Mouse (Mus musculus) intestine, postnatal 0 days (tissue): ENCODE measurements at regions not wholly inside any gene's neighbourhood (a gene's known extent, or its start where the extent isn't known, plus 50 kb on each side); places are given as distances from the start of the nearest gene placed in this dataset.

ENCODE experiments used
- ATAC-seq: fragments of 200-750 bp; cut with Nextera tagmentation; 2 replicates; pipeline ENCODE4 v1.8.0; 2017; ENCODE audit warnings: mild to moderate bottlenecking, moderate TSS enrichment, moderate library complexity
- H3K27ac ChIP-seq: fragments of 300-500 bp; sonication (generic); 2 replicates; pipeline ENCODE4 v1.5.1; 2014; ENCODE audit warnings: mild to moderate bottlenecking, low read depth, low read length, moderate library complexity
- H3K27me3 ChIP-seq: fragments of 300-500 bp; sonication (generic); replicated peaks from 2 replicates; pipeline ENCODE4 v1.6.1; 2014; ENCODE audit warnings: low read length, mixed read lengths; ENCODE audit not compliant: control insufficient read depth, insufficient read depth
- H3K36me3 ChIP-seq: fragments of 300-500 bp; sonication (generic); 2 replicates; pipeline ENCODE4 v1.6.1; 2014; ENCODE audit warnings: mild to moderate bottlenecking, moderate library complexity; ENCODE audit not compliant: control insufficient read depth, insufficient read depth
- H3K4me1 ChIP-seq: fragments of 300-500 bp; sonication (generic); replicated peaks from 2 replicates; pipeline ENCODE4 v1.6.1; 2014; ENCODE audit warnings: antibody characterized with exemption, low read length, mixed read lengths; ENCODE audit not compliant: control insufficient read depth, insufficient read depth
- H3K4me2 ChIP-seq: fragments of 300-500 bp; sonication (generic); replicated peaks from 2 replicates; pipeline ENCODE4 v1.6.1; 2014; ENCODE audit warnings: low read depth, mild to moderate bottlenecking, moderate library complexity
- H3K4me3 ChIP-seq: fragments of 300-500 bp; sonication (generic); 2 replicates; pipeline ENCODE4 v1.5.1; 2014; ENCODE audit warnings: low read depth, low read length
- H3K9ac ChIP-seq: fragments of 300-500 bp; sonication (generic); 2 replicates; pipeline ENCODE4 v1.6.1; 2014; ENCODE audit warnings: mild to moderate bottlenecking, low read depth, low read length
- H3K9me3 ChIP-seq: fragments of 300-500 bp; sonication (generic); 2 replicates; pipeline ENCODE4 v1.6.1; 2016; ENCODE audit warnings: mixed run types; ENCODE audit not compliant: control insufficient read depth
- CTCF ChIP-seq: sonication (generic); IDR thresholded peaks from 2 replicates; pipeline ENCODE4 v1.5.1; 2016; ENCODE audit warnings: low read depth, mild to moderate bottlenecking, control low read depth, antibody characterized with exemption, moderate library complexity
- WGBS: fragments of 180-500 bp; shearing (Covaris S2); extraction: QIAGEN DNeasy Blood & Tissue Kit; methylation state at CpG from one replicate; pipeline ENCODE4 v1.1.7; 2014; 5-methylcytosine and 5-hydroxymethylcytosine counted together

DNA sequence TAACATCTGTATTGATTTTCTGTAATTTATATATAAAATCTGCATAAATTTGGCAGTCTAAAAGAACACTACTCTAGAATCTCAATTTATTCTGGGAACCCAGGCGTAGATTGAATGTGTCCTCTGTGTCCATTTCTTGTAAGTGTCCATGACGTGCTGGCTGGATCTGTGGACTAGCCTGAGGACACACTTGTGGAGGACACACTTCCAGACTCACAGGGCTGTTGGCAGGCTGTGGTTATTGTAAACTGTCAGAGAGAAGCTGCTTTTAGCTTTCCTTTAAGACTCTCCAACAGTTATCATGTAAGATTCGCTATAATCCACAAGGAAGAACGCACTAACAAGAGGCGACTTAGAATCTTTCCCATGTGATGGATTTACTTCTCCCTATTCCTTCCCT, 200.2 kb downstream of the Wnt5a start:
- Histone ChIP-seq H3K27ac (no peak overlapping the region), H3K27me3 (no peaks in the 10 kb centered on the region), H3K9me3 (no peaks in the 10 kb centered on the region), H3K9ac (no peak overlapping the region), H3K4me2 (no peak overlapping the region), H3K36me3 (no peaks in the 10 kb centered on the region), H3K4me1 (no peaks in the 10 kb centered on the region), H3K4me3 (no peak overlapping the region)
- no peak for ATAC-seq
- WGBS, result 95% methylated on average over 5 of the region's 5 CpGs
- no peak for TF ChIP-seq CTCF

DNA sequence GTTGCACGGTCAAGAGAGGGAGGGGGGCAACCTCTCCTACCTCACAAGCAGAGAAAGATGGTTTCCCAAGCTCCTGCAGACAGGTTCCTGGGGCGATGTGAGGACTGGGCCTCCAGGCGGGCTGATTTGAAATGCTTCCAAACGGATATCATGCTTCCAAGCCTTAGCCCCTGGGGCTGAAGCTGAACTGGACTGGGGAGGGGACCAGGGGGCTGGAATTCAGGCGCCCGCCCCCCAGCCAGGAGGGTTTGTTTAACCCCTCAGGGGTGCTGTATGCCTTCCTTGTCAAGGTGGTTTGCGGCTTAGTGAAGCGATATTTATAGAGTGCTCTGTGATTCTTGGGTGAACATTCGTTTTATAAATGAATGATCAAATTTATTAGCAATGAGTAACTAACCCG, 210.0 kb downstream of the Wnt5a start:
- H3K9ac ChIP-seq, result no peak overlapping the region
- no peaks in the 10 kb centered on the region for H3K27me3 ChIP-seq
- WGBS, result 63% methylated on average over 10 of the region's 10 CpGs
- H3K27ac ChIP-seq, result no peak overlapping the region
- no peaks in the 10 kb centered on the region for H3K4me1 ChIP-seq
- no peak for ATAC-seq
- TF ChIP-seq CTCF, result no peak
- no peak overlapping the region for H3K4me2 ChIP-seq
- no peaks in the 10 kb centered on the region for H3K36me3 ChIP-seq
- H3K4me3 ChIP-seq, result no peak overlapping the region
- no peaks in the 10 kb centered on the region for H3K9me3 ChIP-seq

GRCm38 (mm10) chr14:28720545-28720944, 216.0 kb downstream of the Wnt5a start:
- no peak for TF ChIP-seq CTCF
- WGBS, result 97% methylated on average over 3 of the region's 3 CpGs
- ATAC-seq, result no peak
- Histone ChIP-seq H3K27me3 (no peaks in the 10 kb centered on the region), H3K36me3 (no peaks in the 10 kb centered on the region), H3K4me3 (no peak overlapping the region), H3K9me3 (no peaks in the 10 kb centered on the region), H3K27ac (no peak overlapping the region), H3K9ac (no peak overlapping the region), H3K4me2 (no peak overlapping the region), H3K4me1 (no peaks in the 10 kb centered on the region)

GRCm38 (mm10) chr14:28725666-28726065, 221.1 kb downstream of the Wnt5a start:
- no peaks in the 10 kb centered on the region for H3K36me3 ChIP-seq
- no peak for TF ChIP-seq CTCF
- no peak overlapping the region for H3K4me2 ChIP-seq
- H3K4me3 ChIP-seq, result no peak overlapping the region
- 64% methylated on average over 4 of the region's 4 CpGs for WGBS
- no peak for ATAC-seq
- no peak overlapping the region for H3K27ac ChIP-seq
- no peaks in the 10 kb centered on the region for H3K4me1 ChIP-seq
- H3K27me3 ChIP-seq, result no peaks in the 10 kb centered on the region
- H3K9ac ChIP-seq, result no peak overlapping the region
- H3K9me3 ChIP-seq, result no peaks in the 10 kb centered on the region

GRCm38 (mm10) chr14:28733496-28733895, 228.9 kb downstream of the Wnt5a start:
- no peak for ATAC-seq
- Histone ChIP-seq H3K4me2 (no peak overlapping the region), H3K9ac (no peak overlapping the region), H3K4me3 (no peak overlapping the region), H3K9me3 (no peaks in the 10 kb centered on the region), H3K4me1 (no peaks in the 10 kb centered on the region), H3K27me3 (no peaks in the 10 kb centered on the region), H3K27ac (no peak overlapping the region), H3K36me3 (no peaks in the 10 kb centered on the region)
- no peak for TF ChIP-seq CTCF
- 68% methylated on average over 5 of the region's 5 CpGs for WGBS

DNA sequence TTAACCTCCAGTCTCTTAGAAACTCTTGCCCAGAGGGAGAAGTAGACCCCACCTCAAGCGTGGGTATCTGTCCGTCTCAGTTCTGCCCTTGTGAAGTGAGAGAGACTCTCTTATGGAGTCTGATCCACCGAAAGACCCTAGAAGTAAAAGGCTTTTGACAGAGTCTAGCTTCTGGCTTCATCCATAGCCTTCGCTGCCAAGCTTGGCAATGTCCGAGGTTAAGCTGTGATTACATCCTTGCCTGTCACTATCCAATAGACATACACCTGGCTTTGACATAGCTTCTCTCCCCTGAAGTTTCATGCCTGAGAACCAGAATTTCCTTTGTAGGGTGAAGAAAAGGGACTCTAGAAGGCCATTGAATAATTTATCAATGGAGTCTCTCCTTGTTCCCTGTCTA, 230.9 kb downstream of the Wnt5a start:
- WGBS, result 89% methylated on average over 5 of the region's 5 CpGs
- H3K27ac ChIP-seq, result no peak overlapping the region
- ATAC-seq, result no peak
- TF ChIP-seq CTCF, result no peak
- no peak overlapping the region for H3K4me2 ChIP-seq
- no peak overlapping the region for H3K9ac ChIP-seq
- H3K9me3 ChIP-seq, result no peaks in the 10 kb centered on the region
- H3K36me3 ChIP-seq, result no peaks in the 10 kb centered on the region
- no peaks in the 10 kb centered on the region for H3K4me1 ChIP-seq
- no peak overlapping the region for H3K4me3 ChIP-seq
- H3K27me3 ChIP-seq, result no peaks in the 10 kb centered on the region

DNA sequence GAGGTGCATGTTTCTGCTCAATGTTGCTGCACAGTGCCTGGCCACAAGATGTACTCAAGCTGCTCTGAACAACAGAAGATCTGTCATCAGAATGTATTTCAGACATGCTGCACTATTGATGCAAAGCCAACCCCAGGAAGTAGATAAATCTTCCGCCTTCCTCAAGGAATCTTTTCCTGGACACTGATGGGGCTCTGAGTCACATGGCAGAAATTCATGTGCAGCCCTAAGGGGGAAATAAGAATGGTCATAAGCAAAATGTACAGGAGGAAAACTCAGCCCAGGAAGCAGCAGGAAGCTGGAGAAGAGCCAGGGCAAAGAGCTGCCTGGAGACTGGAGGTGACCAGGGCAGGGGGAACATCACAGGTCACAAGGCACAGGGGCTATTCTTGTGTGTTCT, 235.5 kb downstream of the Wnt5a start:
- no peak overlapping the region for H3K4me3 ChIP-seq
- no peak overlapping the region for H3K9ac ChIP-seq
- no peaks in the 10 kb centered on the region for H3K9me3 ChIP-seq
- H3K4me2 ChIP-seq, result no peak overlapping the region
- no peak for TF ChIP-seq CTCF
- ATAC-seq, result no peak
- no peaks in the 10 kb centered on the region for H3K36me3 ChIP-seq
- 82% methylated on average over 1 of the region's 1 CpGs for WGBS
- H3K27me3 ChIP-seq, result no peaks in the 10 kb centered on the region
- no peak overlapping the region for H3K27ac ChIP-seq
- H3K4me1 ChIP-seq, result no peaks in the 10 kb centered on the region
